Mouse (Mus musculus) liver, embryonic 16.5 days (tissue): ENCODE results near the gene Camsap2. TPM values are rescaled to one million over a fixed set of nuclear protein-coding genes. Genes with fewer than 3 reads are reported as not detected.
A peak's percentile ranks its signal among the peaks of the same experiment; 100 is the strongest.

ENCODE experiments used
- ATAC-seq: fragments of 200-750 bp; cut with Nextera tagmentation; 2 replicates; pipeline ENCODE4 v1.8.0; 2017; ENCODE audit warnings: low read depth, mild to moderate bottlenecking, moderate number of reproducible peaks, moderate library complexity
- H3K27ac ChIP-seq: fragments of 300-500 bp; sonication (generic); 2 replicates; pipeline ENCODE4 v1.5.1; 2014; ENCODE audit warnings: mild to moderate bottlenecking, low read length
- H3K27me3 ChIP-seq: fragments of 300-500 bp; sonication (generic); 2 replicates; pipeline ENCODE4 v1.6.1; 2014; ENCODE audit warnings: low read depth, low read length, mixed read lengths; ENCODE audit not compliant: control insufficient read depth, insufficient read depth
- H3K36me3 ChIP-seq: fragments of 300-500 bp; sonication (generic); 2 replicates; pipeline ENCODE4 v1.6.1; 2014; ENCODE audit warnings: mild to moderate bottlenecking; ENCODE audit not compliant: control insufficient read depth, insufficient read depth
- H3K4me1 ChIP-seq: fragments of 300-500 bp; sonication (generic); 2 replicates; pipeline ENCODE4 v1.6.1; 2014; ENCODE audit warnings: low read depth, low read length, mixed read lengths; ENCODE audit not compliant: control insufficient read depth
- H3K4me2 ChIP-seq: fragments of 300-500 bp; sonication (generic); 2 replicates; pipeline ENCODE4 v1.6.1; 2014; ENCODE audit warnings: low read depth, low read length, mixed read lengths
- H3K4me3 ChIP-seq: fragments of 300-500 bp; sonication (generic); 2 replicates; pipeline ENCODE4 v1.5.1; 2014; ENCODE audit warnings: low read depth, mild to moderate bottlenecking, low read length
- H3K9ac ChIP-seq: fragments of 300-500 bp; sonication (generic); 2 replicates; pipeline ENCODE4 v1.6.1; 2014; ENCODE audit warnings: low read depth, low read length
- H3K9me3 ChIP-seq: fragments of 300-500 bp; sonication (generic); replicated peaks from 2 replicates; pipeline ENCODE4 v1.6.1; 2016; ENCODE audit warnings: low read length; ENCODE audit not compliant: control insufficient read depth
- WGBS: fragments of 180-500 bp; shearing (Covaris S2); extraction: QIAGEN DNeasy Blood & Tissue Kit; methylation state at CpG from one replicate; pipeline ENCODE4 v1.1.7; 2014; ENCODE audit not compliant: insufficient replicate concordance; 5-methylcytosine and 5-hydroxymethylcytosine counted together
- polyA plus RNA-seq: library from polyadenylated mRNA; unstranded; fragments of >200 nt; fragmentation: Nextera tagmentation; extraction: Ambion mirVana; gene quantifications from 2 replicates; pipeline ENCODE4 v1.2.1, GENCODE M21; 2015

Camsap2 gene
- polyA plus RNA-seq, 1 experiment from 2014 or later, result 5.1 TPM

- H3K9ac ChIP-seq, result no peak overlapping the region
- H3K27ac ChIP-seq, result no peak overlapping the region
- 64% methylated on average over 3 of the region's 3 CpGs for WGBS
- no peak overlapping the region for H3K4me2 ChIP-seq
- peak; percentile 39; the same call in 1 of the 2 replicates for ATAC-seq
- no peaks in the 10 kb centered on the region for H3K4me1 ChIP-seq
- H3K27me3 ChIP-seq, result no peaks in the 10 kb centered on the region
- H3K9me3 ChIP-seq, result no peaks in the 10 kb centered on the region
- no peak overlapping the region for H3K4me3 ChIP-seq
- no peaks in the 10 kb centered on the region for H3K36me3 ChIP-seq
Measured at GRCm38 (mm10) chr1:136306424-136306823, 39.5 kb downstream of the Camsap2 start.

- Histone ChIP-seq H3K4me3 (no peak overlapping the region), H3K27me3 (no peaks in the 10 kb centered on the region), H3K36me3 (peaks cover 3% of the 10 kb centered on the region), H3K9me3 (no peaks in the 10 kb centered on the region), H3K27ac (no peak overlapping the region), H3K4me2 (no peak overlapping the region), H3K4me1 (no peaks in the 10 kb centered on the region), H3K9ac (no peak overlapping the region)
- ATAC-seq, result no peak
Measured at GRCm38 (mm10) chr1:136293961-136294360, 51.9 kb downstream of the Camsap2 start.

- Histone ChIP-seq H3K4me2 (no peak overlapping the region), H3K4me1 (no peaks in the 10 kb centered on the region), H3K9me3 (no peaks in the 10 kb centered on the region), H3K9ac (no peak overlapping the region), H3K27ac (no peak overlapping the region), H3K36me3 (peaks cover 18% of the 10 kb centered on the region), H3K4me3 (no peak overlapping the region), H3K27me3 (no peaks in the 10 kb centered on the region)
- 48% methylated on average over 1 of the region's 1 CpGs for WGBS
- no peak for ATAC-seq
Measured at GRCm38 (mm10) chr1:136289803-136290202, 56.1 kb downstream of the Camsap2 start.

GRCm38 (mm10) chr1:136277366-136277765, 68.5 kb downstream of the Camsap2 start:
- no peak for ATAC-seq
- WGBS, result 89% methylated on average over 8 of the region's 8 CpGs
- H3K36me3 ChIP-seq, result peaks cover 78% of the 10 kb centered on the region

GRCm38 (mm10) chr1:136268224-136268623, 77.7 kb downstream of the Camsap2 start:
- WGBS, result 55% methylated on average over 7 of the region's 7 CpGs
- peaks cover 36% of the 10 kb centered on the region for H3K36me3 ChIP-seq
- H3K4me2 ChIP-seq, result no peak overlapping the region
- H3K27me3 ChIP-seq, result peaks cover 3% of the 10 kb centered on the region; the same call in 1 of the 2 replicates
- ATAC-seq, result no peak
- H3K9me3 ChIP-seq, result no peaks in the 10 kb centered on the region
- no peak overlapping the region for H3K4me3 ChIP-seq
- no peak overlapping the region for H3K27ac ChIP-seq
- H3K9ac ChIP-seq, result no peak overlapping the region
- no peaks in the 10 kb centered on the region for H3K4me1 ChIP-seq

More at GRCm38 (mm10) chr1:136277366-136277765, 68.5 kb downstream of the Camsap2 start:
- Histone ChIP-seq H3K9ac (no peak overlapping the region), H3K4me2 (no peak overlapping the region), H3K27ac (no peak overlapping the region), H3K4me1 (no peaks in the 10 kb centered on the region), H3K27me3 (no peaks in the 10 kb centered on the region), H3K9me3 (no peaks in the 10 kb centered on the region), H3K4me3 (no peak overlapping the region)

GRCm38 (mm10) chr1:136266127-136266526, 79.8 kb downstream of the Camsap2 start:
- Histone ChIP-seq H3K4me3 (no peak overlapping the region), H3K4me1 (no peaks in the 10 kb centered on the region), H3K9me3 (no peaks in the 10 kb centered on the region), H3K36me3 (peaks cover 16% of the 10 kb centered on the region), H3K27ac (no peak overlapping the region), H3K9ac (no peak overlapping the region), H3K4me2 (no peak overlapping the region), H3K27me3 (peaks cover 16% of the 10 kb centered on the region)
- 17% methylated on average over 6 of the region's 6 CpGs for WGBS
- no peak for ATAC-seq

- 0 out of 2 replicates have a peak, but pooled peaks cover 2% of the 10 kb centered on the region for H3K36me3 ChIP-seq
- no peak overlapping the region for H3K4me3 ChIP-seq
- peaks cover 44% of the 10 kb centered on the region for H3K27me3 ChIP-seq
- ATAC-seq, result no peak
- no peak overlapping the region for H3K27ac ChIP-seq
- no peak overlapping the region for H3K9ac ChIP-seq
- H3K4me1 ChIP-seq, result peaks cover 3% of the 10 kb centered on the region
- WGBS, result 76% methylated on average over 5 of the region's 5 CpGs
- H3K9me3 ChIP-seq, result no peaks in the 10 kb centered on the region
- H3K4me2 ChIP-seq, result no peak overlapping the region
Measured at GRCm38 (mm10) chr1:136263355-136263754, 82.5 kb downstream of the Camsap2 start.

- peaks cover 58% of the 10 kb centered on the region for H3K27me3 ChIP-seq
- H3K9ac ChIP-seq, result no peak within 1 kb of the TSS
- WGBS, result 13% methylated on average over 25 of the region's 28 CpGs
Measured at GRCm38 (mm10) chr1:136260635-136261238, 85.2 kb downstream of the Camsap2 start, which contains the start of gene Gpr25. TSS of gene Gpr25 (minus strand) at chr1:136260873.

GRCm38 (mm10) chr1:136259893-136260634, 85.8 kb downstream of the Camsap2 start:
- Histone ChIP-seq H3K27me3 (peaks cover 59% of the 10 kb centered on the region), H3K9ac (no peak overlapping the region), H3K4me3 (peak overlapping the region; percentile 47), H3K27ac (no peak overlapping the region), H3K4me1 (peaks cover 3% of the 10 kb centered on the region), H3K36me3 (no peaks in the 10 kb centered on the region), H3K4me2 (peak overlapping the region; percentile 63), H3K9me3 (no peaks in the 10 kb centered on the region)
- WGBS, result 2% methylated on average over 92 of the region's 95 CpGs
- ATAC-seq, result peak; percentile 80

More at GRCm38 (mm10) chr1:136260635-136261238, 85.2 kb downstream of the Camsap2 start, which contains the start of gene Gpr25:
- peaks cover 3% of the 10 kb centered on the region for H3K4me1 ChIP-seq
- H3K4me2 ChIP-seq, result peak within 1 kb of the TSS; percentile 63
- H3K36me3 ChIP-seq, result no peaks in the 10 kb centered on the region
- ATAC-seq, result peak; percentile 11; the same call in 1 of the 2 replicates
- H3K27ac ChIP-seq, result no peak within 1 kb of the TSS
- H3K4me3 ChIP-seq, result peak within 1 kb of the TSS; percentile 47
- no peaks in the 10 kb centered on the region for H3K9me3 ChIP-seq
